Comparison of ENCODE assay signal across 18 mouse cellular contexts in genomic region chr8:126728987-126729632, GRCm38 (mm10).
DNase-seq lines count a peak whose midpoint lies in the region; ATAC-seq and TF ChIP-seq lines count a peak whose summit lies in the region.
"Had no signal": no experiment of that assay in that cellular context is flagged by ENCODE, and none has a peak within 500 bp of the region (broad histone marks: within the 10 kb centered on the region; RNA-seq: fewer than 3 reads in every experiment).

No protein-coding gene starts in this region.

- H3K4me3 ChIP-seq in heart, embryonic 10.5 days, result no peak overlapping the region
- H3K4me3 ChIP-seq in heart, embryonic 12.5 days, result no peak overlapping the region
- no peak overlapping the region for H3K4me3 ChIP-seq in lung, embryonic 16.5 days (ENCODE audit: low read length)
- no peak overlapping the region for H3K4me3 ChIP-seq in limb, embryonic 13.5 days
- H3K4me3 ChIP-seq in stomach, postnatal 0 days (ENCODE audit: low read depth, low read length), result no peak overlapping the region
- H3K4me3 ChIP-seq: embryonic facial prominence, embryonic 10.5 days; forebrain, embryonic 15.5 days; hindbrain, embryonic 12.5 days; liver, embryonic 15.5 days had no signal

- no peaks in the 10 kb centered on the region for H3K27me3 ChIP-seq in heart, embryonic 10.5 days (ENCODE audit: insufficient read depth, poor library complexity, severe bottlenecking)
- no peaks in the 10 kb centered on the region for H3K27me3 ChIP-seq in heart, embryonic 12.5 days (replicated peaks)
- no peaks in the 10 kb centered on the region for H3K27me3 ChIP-seq in lung, embryonic 16.5 days (ENCODE audit: control insufficient read depth, insufficient read depth, low read depth, low read length)
- H3K27me3 ChIP-seq in limb, embryonic 13.5 days, result no peaks in the 10 kb centered on the region
- H3K27me3 ChIP-seq in stomach, postnatal 0 days (ENCODE audit: control insufficient read depth, insufficient read depth, low read length), result no peaks in the 10 kb centered on the region
- H3K27me3 ChIP-seq: forebrain, embryonic 15.5 days; hindbrain, embryonic 12.5 days; liver, embryonic 15.5 days had no signal

- no peak for TF ChIP-seq EP300 in stomach, postnatal 0 days (optimal IDR thresholded peaks at IDR 0.05)

- H3K27ac ChIP-seq in heart, embryonic 10.5 days, result peak overlapping the region; percentile 1; the same call in 1 of the 2 replicates
- no peak overlapping the region for H3K27ac ChIP-seq in heart, embryonic 12.5 days (ENCODE audit: poor library complexity, severe bottlenecking)
- H3K27ac ChIP-seq in lung, embryonic 16.5 days (ENCODE audit: low read length), result peak overlapping the region; percentile 41
- peak overlapping the region; percentile 11; the same call in 1 of the 2 replicates for H3K27ac ChIP-seq in limb, embryonic 13.5 days
- H3K27ac ChIP-seq in stomach, postnatal 0 days (replicated peaks), result peak overlapping the region; percentile 70
- H3K27ac ChIP-seq: embryonic facial prominence, embryonic 10.5 days; forebrain, embryonic 15.5 days; hindbrain, embryonic 12.5 days; liver, embryonic 15.5 days had no signal

- H3K4me2 ChIP-seq in heart, embryonic 12.5 days, result no peak overlapping the region
- H3K4me2 ChIP-seq in lung, embryonic 16.5 days (ENCODE audit: low read depth, low read length), result no peak overlapping the region
- H3K4me2 ChIP-seq in limb, embryonic 13.5 days (replicated peaks), result no peak overlapping the region
- H3K4me2 ChIP-seq in stomach, postnatal 0 days (replicated peaks; ENCODE audit: low read depth), result no peak overlapping the region
- H3K4me2 ChIP-seq: forebrain, embryonic 15.5 days; hindbrain, embryonic 12.5 days; liver, embryonic 15.5 days had no signal

- WGBS in heart, embryonic 10.5 days, result 75% methylated on average over 12 of the region's 12 CpGs
- 75% methylated on average over 12 of the region's 12 CpGs for WGBS in heart, embryonic 12.5 days
- 65% methylated on average over 12 of the region's 12 CpGs for WGBS in lung, embryonic 16.5 days
- WGBS in limb, embryonic 13.5 days, result 73% methylated on average over 12 of the region's 12 CpGs
- WGBS in stomach, postnatal 0 days, result 61% methylated on average over 12 of the region's 12 CpGs

- no peaks in the 10 kb centered on the region for H3K36me3 ChIP-seq in heart, embryonic 10.5 days
- no peaks in the 10 kb centered on the region for H3K36me3 ChIP-seq in heart, embryonic 12.5 days
- H3K36me3 ChIP-seq in lung, embryonic 16.5 days (ENCODE audit: control insufficient read depth, insufficient read depth, low read length), result no peaks in the 10 kb centered on the region
- H3K36me3 ChIP-seq in limb, embryonic 13.5 days, result no peaks in the 10 kb centered on the region
- no peaks in the 10 kb centered on the region for H3K36me3 ChIP-seq in stomach, postnatal 0 days (ENCODE audit: control insufficient read depth, insufficient read depth, low read length)
- H3K36me3 ChIP-seq: embryonic facial prominence, embryonic 10.5 days; forebrain, embryonic 15.5 days; hindbrain, embryonic 12.5 days; liver, embryonic 15.5 days had no signal

- H3K9me3 ChIP-seq in heart, embryonic 10.5 days, result 0 out of 2 replicates have a peak, but pooled peaks cover 6% of the 10 kb centered on the region
- peaks cover 14% of the 10 kb centered on the region; the same call in 1 of the 2 replicates for H3K9me3 ChIP-seq in heart, embryonic 12.5 days (replicated peaks)
- H3K9me3 ChIP-seq in lung, embryonic 16.5 days (ENCODE audit: control insufficient read depth, low read length), result 0 out of 2 replicates have a peak, but pooled peaks cover 2% of the 10 kb centered on the region
- no peaks in the 10 kb centered on the region for H3K9me3 ChIP-seq in limb, embryonic 13.5 days
- H3K9me3 ChIP-seq in stomach, postnatal 0 days (ENCODE audit: control insufficient read depth, low read length), result no peaks in the 10 kb centered on the region
- H3K9me3 ChIP-seq: forebrain, embryonic 15.5 days; hindbrain, embryonic 12.5 days; liver, embryonic 15.5 days had no signal

- no peak for ATAC-seq in heart, embryonic 12.5 days (ENCODE audit: insufficient number of reproducible peaks, low FRiP score)
- ATAC-seq in lung, embryonic 16.5 days (ENCODE audit: low read depth), result peak; percentile 17; the same call in 1 of the 2 replicates
- no peak for ATAC-seq in limb, embryonic 13.5 days (ENCODE audit: low FRiP score, low read depth)
- ATAC-seq in stomach, postnatal 0 days (ENCODE audit: low FRiP score, low TSS enrichment), result peak; percentile 50; the same call in 1 of the 2 replicates
- ATAC-seq: forebrain, embryonic 15.5 days; midbrain, embryonic 16.5 days had no signal

- peak; percentile 53 for DNase-seq in heart, embryonic 10.5 days (ENCODE audit: low spot score)
- DNase-seq in lung, postnatal 10 days, result no peak
- peak; percentile 35 for DNase-seq in stomach, postnatal 0 days (ENCODE audit: low spot score)
- DNase-seq in right cerebral cortex, postnatal 36 days (ENCODE audit: low spot score in 2 of 2), result no peak
- no peak for DNase-seq in urinary bladder, adult 18-20 months (ENCODE audit: low spot score in 2 of 2)
- DNase-seq: adrenal gland, postnatal 14 days; cerebellum, adult 18-20 months; cerebellum, postnatal 36 days; left cerebral cortex, postnatal 4 days; thymus, postnatal 4 days had no signal

- H3K4me1 ChIP-seq in heart, embryonic 10.5 days, result peaks cover 4% of the 10 kb centered on the region; the same call in 1 of the 2 replicates
- H3K4me1 ChIP-seq in heart, embryonic 12.5 days (replicated peaks), result no peaks in the 10 kb centered on the region
- H3K4me1 ChIP-seq in lung, embryonic 16.5 days (replicated peaks; ENCODE audit: control insufficient read depth, insufficient read depth, low read length), result peaks cover 14% of the 10 kb centered on the region
- H3K4me1 ChIP-seq in limb, embryonic 13.5 days, result peaks cover 37% of the 10 kb centered on the region
- H3K4me1 ChIP-seq in stomach, postnatal 0 days (replicated peaks; ENCODE audit: control insufficient read depth, insufficient read depth), result no peaks in the 10 kb centered on the region; the same call in 1 of the 2 replicates

- no peak overlapping the region for H3K9ac ChIP-seq in heart, embryonic 12.5 days
- H3K9ac ChIP-seq in lung, embryonic 16.5 days (ENCODE audit: low read length), result peak overlapping the region; percentile 29; the same call in 1 of the 2 replicates
- H3K9ac ChIP-seq in limb, embryonic 13.5 days, result no peak overlapping the region
- no peak overlapping the region for H3K9ac ChIP-seq in stomach, postnatal 0 days (ENCODE audit: low read length)
- H3K9ac ChIP-seq: forebrain, embryonic 15.5 days; hindbrain, embryonic 12.5 days; liver, embryonic 15.5 days had no signal

- TF ChIP-seq CTCF in stomach, postnatal 0 days (IDR thresholded peaks at IDR 0.05; ENCODE audit: low read depth), result no peak

Comparison
In these comparisons a context has a peak if more than half of its experiments do, and no peak if none do; other contexts are left out.
1. DNase-seq: peak in heart, embryonic 10.5 days (single experiment) and stomach, postnatal 0 days (single experiment); none in lung, postnatal 10 days (single experiment), right cerebral cortex, postnatal 36 days (0 of 2) and urinary bladder, adult 18-20 months (0 of 2).
2. ATAC-seq: peak in lung, embryonic 16.5 days (single experiment) and stomach, postnatal 0 days (single experiment); none in heart, embryonic 12.5 days (single experiment) and limb, embryonic 13.5 days (single experiment).